Mouse (Mus musculus) heart, embryonic 15.5 days (tissue): ENCODE data around the gene Pbx3. TPM values are rescaled to one million over a fixed set of nuclear protein-coding genes. Genes with fewer than 3 reads are reported as not detected.

Source experiments
- ATAC-seq: fragments of 200-750 bp; cut with Nextera tagmentation; replicated peaks from 2 replicates; pipeline ENCODE4 v1.8.0; 2017; ENCODE audit warnings: low read depth, moderate TSS enrichment; ENCODE audit not compliant: insufficient number of reproducible peaks, insufficient read depth, low FRiP score
- H3K27ac ChIP-seq: fragments of 300-500 bp; sonication (generic); 2 replicates; pipeline ENCODE4 v1.5.1; 2015; ENCODE audit warnings: mild to moderate bottlenecking, inconsistent platforms
- H3K27me3 ChIP-seq: fragments of 300-500 bp; sonication (generic); 2 replicates; pipeline ENCODE4 v1.6.1; 2015; ENCODE audit warnings: inconsistent platforms
- H3K36me3 ChIP-seq: fragments of 300-500 bp; sonication (generic); 2 replicates; pipeline ENCODE4 v1.6.1; 2015; ENCODE audit warnings: mild to moderate bottlenecking, inconsistent platforms
- H3K4me1 ChIP-seq: fragments of 300-500 bp; sonication (generic); replicated peaks from 2 replicates; pipeline ENCODE4 v1.6.1; 2015; ENCODE audit warnings: inconsistent platforms
- H3K4me2 ChIP-seq: fragments of 300-500 bp; sonication (generic); 2 replicates; pipeline ENCODE4 v1.6.1; 2015; ENCODE audit warnings: inconsistent platforms, mild to moderate bottlenecking, moderate library complexity
- H3K4me3 ChIP-seq: fragments of 300-500 bp; sonication (generic); 2 replicates; pipeline ENCODE4 v1.5.1; 2015; ENCODE audit warnings: mild to moderate bottlenecking, inconsistent platforms
- H3K9ac ChIP-seq: fragments of 300-500 bp; sonication (generic); 2 replicates; pipeline ENCODE4 v1.6.1; 2015; ENCODE audit warnings: mild to moderate bottlenecking, inconsistent platforms
- H3K9me3 ChIP-seq: fragments of 300-500 bp; sonication (generic); replicated peaks from 2 replicates; pipeline ENCODE4 v1.6.1; 2016; ENCODE audit warnings: inconsistent platforms
- WGBS: fragments of 180-500 bp; shearing (Covaris S2); methylation state at CpG from one replicate; pipeline ENCODE4 v1.1.7; 2015; ENCODE audit warnings: mixed read lengths; 5-methylcytosine and 5-hydroxymethylcytosine counted together
- polyA plus RNA-seq: library from polyadenylated mRNA; unstranded; fragments of >200 nt; fragmentation: Nextera tagmentation; extraction: Ambion mirVana; gene quantifications from 2 replicates; pipeline ENCODE4 v1.2.1, GENCODE M21; 2015

The Pbx3 gene
- polyA plus RNA-seq, result 16.8 and 18.6 TPM in 2 replicates

DNA sequence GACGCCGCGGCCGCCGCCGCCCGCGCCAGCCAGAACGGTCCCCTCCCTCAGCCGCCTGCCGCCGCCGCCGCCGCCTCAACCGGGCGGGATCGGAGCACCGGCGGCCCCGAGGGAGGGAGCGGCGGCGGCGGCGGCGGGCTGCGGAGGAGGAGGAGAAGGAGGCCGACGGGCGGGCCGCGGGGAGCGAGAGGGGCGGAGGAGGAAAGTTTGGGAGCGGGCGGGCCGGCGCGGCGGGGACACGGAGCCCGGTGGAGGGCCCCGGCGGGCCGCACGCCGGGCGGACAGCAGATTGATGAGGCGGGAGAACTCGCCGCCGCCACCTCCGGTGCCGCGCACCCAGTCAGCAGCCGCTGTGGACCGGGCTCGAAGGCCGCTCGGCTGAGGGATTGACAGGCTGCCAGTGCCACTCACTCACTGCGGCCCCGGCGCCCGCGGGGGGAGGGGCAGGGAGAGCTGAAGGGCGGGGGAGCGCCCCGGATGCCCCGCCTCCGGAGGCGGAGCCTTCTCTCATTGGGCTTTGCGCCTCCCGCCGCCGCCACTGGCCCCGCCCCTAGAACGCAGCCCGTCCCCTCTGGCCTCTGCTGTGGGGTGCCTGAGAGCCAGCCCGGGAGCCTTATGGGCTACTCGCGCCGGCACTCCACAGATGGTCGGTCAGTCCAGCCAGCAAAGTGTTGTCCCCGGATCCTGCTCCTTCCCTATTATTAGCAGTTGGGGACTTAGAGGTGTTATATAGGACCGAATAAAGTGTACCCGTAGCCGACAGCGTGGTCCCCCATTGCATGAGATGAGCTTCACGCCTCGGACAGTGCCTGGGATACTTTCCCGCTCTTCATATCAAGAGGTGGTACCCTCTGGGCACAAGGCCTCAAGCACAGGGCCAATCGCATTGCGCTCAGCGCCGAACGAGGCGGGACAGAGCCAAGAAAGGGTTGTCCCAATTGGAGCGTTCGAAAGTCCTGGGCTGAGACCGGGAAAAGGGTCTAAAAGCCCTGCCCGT is at the start of gene Pbx3:
TSS of gene Pbx3 (minus strand) at position 838 of the 997 bp plus-strand sequence.
- WGBS, result under 1% methylated on average over 86 of the region's 102 CpGs
- peak within 1 kb of the TSS; percentile 92 for H3K4me3 ChIP-seq

GRCm38 (mm10) chr2:34420256-34420655 is 47.3 kb upstream of the Pbx3 start:
- H3K9me3 ChIP-seq, result no peaks in the 10 kb centered on the region
- peaks cover 4% of the 10 kb centered on the region; the same call in 1 of the 2 replicates for H3K4me1 ChIP-seq
- no peak overlapping the region for H3K4me3 ChIP-seq
- ATAC-seq, result no peak
- H3K36me3 ChIP-seq, result no peaks in the 10 kb centered on the region
- no peaks in the 10 kb centered on the region for H3K27me3 ChIP-seq
- H3K27ac ChIP-seq, result no peak overlapping the region
- WGBS, result 47% methylated on average over 1 of the region's 1 CpGs
- no peak overlapping the region for H3K4me2 ChIP-seq
- H3K9ac ChIP-seq, result no peak overlapping the region

More for the DNA sequence above, at the start of gene Pbx3:
- H3K9ac ChIP-seq, result peak within 1 kb of the TSS; percentile 95
- peak within 1 kb of the TSS; percentile 94 for H3K4me2 ChIP-seq
- H3K27ac ChIP-seq, result peak within 1 kb of the TSS; percentile 98
- peak; percentile 91 for ATAC-seq
- no peaks in the 10 kb centered on the region for H3K27me3 ChIP-seq
- H3K9me3 ChIP-seq, result no peaks in the 10 kb centered on the region
- peaks cover 28% of the 10 kb centered on the region for H3K4me1 ChIP-seq
- no peaks in the 10 kb centered on the region for H3K36me3 ChIP-seq

DNA sequence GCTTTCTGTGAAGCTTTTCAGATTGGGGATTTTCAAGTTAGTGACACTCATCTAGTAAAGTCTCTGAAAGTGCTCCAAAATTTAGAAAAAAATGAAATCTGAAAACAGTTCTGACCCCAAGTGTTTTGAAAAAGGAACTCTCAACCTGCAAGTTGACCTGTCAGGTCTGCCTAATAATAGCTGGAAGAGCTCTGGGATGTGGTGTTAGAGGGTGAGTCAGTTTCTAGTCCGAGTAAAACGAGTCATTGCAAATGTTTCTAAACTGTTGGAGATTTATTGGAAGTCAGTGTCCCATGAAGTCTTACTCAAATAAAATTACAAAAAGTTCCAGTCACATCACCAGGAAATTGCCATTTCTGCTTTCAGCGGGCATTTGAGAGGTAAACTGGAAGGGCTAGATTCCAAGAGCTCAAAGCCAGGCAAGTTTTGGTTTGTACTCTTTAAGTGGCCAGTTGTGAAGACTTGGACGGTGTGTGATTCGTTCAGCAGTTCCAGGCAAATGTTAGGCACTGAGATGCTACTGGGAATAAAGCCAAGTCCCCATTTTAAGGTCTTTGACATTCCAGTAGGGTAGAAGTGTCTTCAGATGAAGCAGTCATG is 36.9 kb upstream of the Pbx3 start:
- no peak overlapping the region for H3K9ac ChIP-seq
- ATAC-seq, result no peak
- H3K4me1 ChIP-seq, result peaks cover 24% of the 10 kb centered on the region
- H3K36me3 ChIP-seq, result no peaks in the 10 kb centered on the region
- no peaks in the 10 kb centered on the region for H3K9me3 ChIP-seq
- no peak overlapping the region for H3K4me3 ChIP-seq
- 57% methylated on average over 5 of the region's 5 CpGs for WGBS
- H3K27ac ChIP-seq, result no peak overlapping the region; the same call in 1 of the 2 replicates
- H3K4me2 ChIP-seq, result no peak overlapping the region
- no peaks in the 10 kb centered on the region for H3K27me3 ChIP-seq

GRCm38 (mm10) chr2:34408341-34408740 is 35.4 kb upstream of the Pbx3 start:
- no peak for ATAC-seq
- Histone ChIP-seq H3K4me3 (no peak overlapping the region), H3K4me2 (no peak overlapping the region), H3K27me3 (no peaks in the 10 kb centered on the region), H3K36me3 (no peaks in the 10 kb centered on the region), H3K27ac (no peak overlapping the region), H3K4me1 (peaks cover 24% of the 10 kb centered on the region), H3K9me3 (no peaks in the 10 kb centered on the region), H3K9ac (no peak overlapping the region)
- 91% methylated on average over 10 of the region's 10 CpGs for WGBS

- ATAC-seq, result no peak
- H3K9me3 ChIP-seq, result no peaks in the 10 kb centered on the region
- peaks cover 24% of the 10 kb centered on the region for H3K4me1 ChIP-seq
- H3K9ac ChIP-seq, result peak overlapping the region; percentile 87
- no peak overlapping the region for H3K27ac ChIP-seq
- peak overlapping the region; percentile 67 for H3K4me2 ChIP-seq
- 50% methylated on average over 7 of the region's 7 CpGs for WGBS
- H3K36me3 ChIP-seq, result no peaks in the 10 kb centered on the region
- H3K27me3 ChIP-seq, result no peaks in the 10 kb centered on the region
- peak overlapping the region; percentile 88 for H3K4me3 ChIP-seq
These were observed 34.7 kb upstream of the Pbx3 start for GRCm38 (mm10) chr2:34407596-34407995.

- Histone ChIP-seq H3K4me1 (peaks cover 24% of the 10 kb centered on the region), H3K4me2 (peak within 1 kb of the TSS; percentile 67), H3K27me3 (no peaks in the 10 kb centered on the region), H3K4me3 (peak within 1 kb of the TSS; percentile 88), H3K9me3 (no peaks in the 10 kb centered on the region), H3K36me3 (no peaks in the 10 kb centered on the region), H3K9ac (peak within 1 kb of the TSS; percentile 87), H3K27ac (no peak within 1 kb of the TSS)
- under 1% methylated on average over 65 of the region's 68 CpGs for WGBS
- peak; percentile 96 for ATAC-seq
These were observed 33.9 kb upstream of the Pbx3 start, which contains the start of gene Mapkap1 for GRCm38 (mm10) chr2:34406601-34407464. Gene Mapkap1, plus strand, starts transcription at chr2:34406771.

DNA sequence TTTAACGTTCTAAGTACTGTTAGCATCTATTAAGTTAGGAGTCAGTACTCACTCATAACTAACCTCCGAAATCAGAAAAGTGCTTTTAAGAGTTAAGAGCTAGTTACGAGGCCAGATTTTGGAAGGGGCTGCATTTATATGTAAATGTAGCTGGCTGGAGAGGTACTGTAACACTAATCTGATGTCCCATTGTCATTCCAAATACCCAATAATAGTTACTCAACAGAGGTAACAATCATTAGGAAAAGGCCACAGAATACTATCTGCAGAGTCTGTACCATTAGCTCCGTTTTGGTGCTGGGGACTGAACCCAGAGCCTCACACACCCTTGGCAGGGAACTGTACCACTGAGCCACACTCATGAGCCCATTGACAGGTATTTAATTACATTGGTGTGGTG is 26.6 kb upstream of the Pbx3 start:
- H3K36me3 ChIP-seq, result no peaks in the 10 kb centered on the region

GRCm38 (mm10) chr2:34378930-34379329 is 6.0 kb upstream of the Pbx3 start:
- WGBS, result 70% methylated on average over 2 of the region's 2 CpGs
- no peak for ATAC-seq

More for the DNA sequence above, 26.6 kb upstream of the Pbx3 start:
- no peaks in the 10 kb centered on the region for H3K27me3 ChIP-seq
- WGBS, result 56% methylated on average over 4 of the region's 4 CpGs
- H3K4me1 ChIP-seq, result no peaks in the 10 kb centered on the region
- no peak overlapping the region for H3K27ac ChIP-seq
- H3K9me3 ChIP-seq, result no peaks in the 10 kb centered on the region
- H3K4me2 ChIP-seq, result no peak overlapping the region
- no peak for ATAC-seq
- no peak overlapping the region for H3K9ac ChIP-seq
- no peak overlapping the region for H3K4me3 ChIP-seq

DNA sequence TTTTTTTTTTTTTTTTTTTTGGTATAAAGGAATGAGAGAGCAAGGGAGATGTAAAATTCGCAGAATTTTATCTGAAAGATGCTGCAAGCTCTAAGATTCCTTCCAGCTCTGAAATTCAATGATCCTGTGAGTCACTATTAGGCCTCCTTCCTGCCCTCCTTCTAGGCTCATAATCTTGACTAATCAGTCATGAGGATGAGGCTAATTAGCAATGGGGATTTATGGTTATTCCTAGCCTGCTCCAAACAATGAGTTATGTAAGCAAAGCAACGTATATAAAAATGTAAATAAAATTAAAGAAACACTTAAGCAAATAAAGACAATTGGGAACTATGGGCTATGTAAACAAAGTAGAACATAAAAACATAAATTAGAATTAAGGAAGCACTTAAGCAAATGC is 1.4 kb upstream of the Pbx3 start:
- Histone ChIP-seq H3K4me3 (no peak overlapping the region), H3K9me3 (no peaks in the 10 kb centered on the region), H3K27me3 (no peaks in the 10 kb centered on the region), H3K27ac (no peak overlapping the region), H3K4me2 (no peak overlapping the region), H3K36me3 (no peaks in the 10 kb centered on the region), H3K4me1 (peaks cover 21% of the 10 kb centered on the region), H3K9ac (no peak overlapping the region)
- no peak for ATAC-seq
- WGBS, result 76% methylated on average over 2 of the region's 2 CpGs

More at GRCm38 (mm10) chr2:34378930-34379329, 6.0 kb upstream of the Pbx3 start:
- Histone ChIP-seq H3K9me3 (no peaks in the 10 kb centered on the region), H3K4me2 (no peak overlapping the region), H3K27me3 (no peaks in the 10 kb centered on the region), H3K36me3 (no peaks in the 10 kb centered on the region), H3K27ac (no peak overlapping the region), H3K4me3 (no peak overlapping the region), H3K4me1 (peaks cover 1% of the 10 kb centered on the region; the same call in 1 of the 2 replicates), H3K9ac (no peak overlapping the region)

DNA sequence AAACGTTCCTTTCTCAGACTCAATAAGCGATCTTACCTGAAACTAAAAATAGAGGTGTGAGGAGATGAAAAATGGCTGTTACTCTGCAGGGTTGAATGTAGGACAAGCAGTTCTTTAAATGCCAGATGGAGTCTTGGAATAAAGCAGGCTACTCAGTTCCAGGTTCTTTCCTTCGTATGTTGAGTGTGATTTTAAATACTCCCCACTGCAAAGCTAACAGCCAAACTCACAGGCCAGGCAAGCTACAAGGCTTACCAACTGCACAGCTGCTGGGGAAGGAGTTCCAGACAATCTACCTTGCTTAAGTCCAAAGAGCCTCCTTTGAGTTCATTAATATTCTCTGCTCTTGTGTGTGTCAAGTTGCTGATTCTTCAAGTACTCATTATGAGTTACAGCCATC is 944 bp upstream of the Pbx3 start:
- no peak overlapping the region for H3K27ac ChIP-seq
- H3K36me3 ChIP-seq, result no peaks in the 10 kb centered on the region
- peaks cover 21% of the 10 kb centered on the region for H3K4me1 ChIP-seq
- ATAC-seq, result no peak
- no peak overlapping the region for H3K9ac ChIP-seq
- H3K4me3 ChIP-seq, result no peak overlapping the region
- WGBS, result 43% methylated on average over 3 of the region's 3 CpGs
- H3K27me3 ChIP-seq, result no peaks in the 10 kb centered on the region
- peak overlapping the region; percentile 94; the same call in 1 of the 2 replicates for H3K4me2 ChIP-seq
- H3K9me3 ChIP-seq, result no peaks in the 10 kb centered on the region
